Mouse (Mus musculus): ENCODE measurements at regions not wholly inside any gene's neighbourhood (a gene's known extent, or its start where the extent isn't known, plus 50 kb on each side); places are given as distances from the start of the nearest gene placed in this dataset.

- TF ChIP-seq CTCF (IDR thresholded peaks at IDR 0.05; ENCODE audit: low read depth) (no peak), EP300 (optimal IDR thresholded peaks at IDR 0.05) (no peak)
These were observed 305.1 kb upstream of the Hs6st1 start for GRCm38 (mm10) chr1:35763051-35763450.

Data from stomach, postnatal 0 days (tissue).